Mouse (Mus musculus) megakaryocyte-erythroid progenitor cell, adult 5 weeks (primary cell): ENCODE data around the gene Tmem238. TPM values are rescaled to one million over a fixed set of nuclear protein-coding genes. Genes with fewer than 3 reads are reported as not detected.

Experiments used
- polyA plus RNA-seq: library from polyadenylated mRNA; stranded (reverse); fragments of >175 nt; gene quantifications from 2 replicates; pipeline ENCODE4 v1.2.3, GENCODE M21; 2012

The Tmem238 gene
- polyA plus RNA-seq: 57.5 and 58.8 TPM in 2 replicates

DNA sequence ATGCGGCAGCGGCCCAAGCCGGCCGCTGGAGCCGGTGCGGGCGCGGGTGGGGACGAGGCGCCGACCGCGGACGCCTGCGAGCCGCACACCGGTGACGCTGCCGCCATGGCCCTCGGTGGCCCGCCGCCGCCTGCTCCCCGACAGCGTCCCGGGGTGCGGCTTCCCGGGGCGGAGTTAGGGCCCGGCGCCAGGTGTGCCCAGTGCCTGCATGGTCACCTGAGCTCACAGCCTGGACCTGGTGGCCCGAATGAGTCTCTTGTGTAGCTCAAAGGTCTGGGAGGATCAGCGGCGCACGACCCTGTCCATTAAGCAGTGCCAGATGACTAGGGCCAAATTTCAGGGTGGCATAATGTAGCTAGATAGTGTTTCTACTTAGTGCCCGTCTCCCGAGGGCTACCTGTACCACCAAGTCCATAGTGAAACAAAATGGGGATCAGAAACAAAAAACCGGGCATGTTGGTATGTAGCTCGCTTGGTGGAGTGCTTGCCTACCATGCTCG is at the start of gene Tmem238:
Gene Tmem238 (minus strand): TSS at position 221 of the 500 bp plus-strand sequence.

DNA sequence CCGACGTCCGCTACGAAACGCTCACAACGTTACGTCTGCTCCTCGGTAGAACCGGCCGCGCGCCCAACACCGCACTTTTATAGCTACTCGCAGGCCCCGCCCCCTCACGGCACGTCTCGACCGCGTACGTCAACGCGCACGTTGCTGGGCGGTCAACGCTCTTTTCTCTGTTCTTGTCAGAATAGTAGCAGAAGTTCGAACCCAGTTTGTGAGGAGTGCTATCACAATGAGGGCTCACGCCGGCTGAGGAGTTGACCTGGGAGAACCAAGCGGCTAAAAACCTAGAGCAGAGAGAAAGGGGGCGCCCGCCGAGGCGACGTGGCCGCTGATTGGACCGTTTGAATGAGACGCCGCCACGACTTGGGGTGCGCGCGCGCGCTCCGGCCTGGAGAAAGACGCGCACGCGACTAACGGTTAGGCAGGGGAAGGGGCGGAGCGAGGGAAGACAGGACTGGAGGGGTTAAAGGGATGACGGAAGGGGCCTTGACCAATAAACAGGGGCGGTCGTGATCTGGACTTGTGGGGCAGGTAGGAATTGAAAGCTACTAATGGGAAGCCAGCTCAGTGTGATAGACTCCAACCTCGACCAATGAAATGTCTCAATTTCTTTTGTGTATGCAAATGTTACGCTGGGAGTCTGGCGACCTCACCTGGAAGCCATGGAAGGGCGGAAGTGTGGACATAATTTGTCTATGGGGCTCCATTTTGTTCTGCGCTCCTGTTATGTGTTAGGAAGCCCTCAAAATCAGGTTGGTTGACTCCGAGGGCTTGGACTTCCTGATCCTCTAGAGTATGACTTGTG is 23.0 kb upstream of the Tmem238 start, which contains the start of gene Ube2s:
Gene Ube2s (minus strand): TSS at position 288 of the 802 bp plus-strand sequence.

DNA sequence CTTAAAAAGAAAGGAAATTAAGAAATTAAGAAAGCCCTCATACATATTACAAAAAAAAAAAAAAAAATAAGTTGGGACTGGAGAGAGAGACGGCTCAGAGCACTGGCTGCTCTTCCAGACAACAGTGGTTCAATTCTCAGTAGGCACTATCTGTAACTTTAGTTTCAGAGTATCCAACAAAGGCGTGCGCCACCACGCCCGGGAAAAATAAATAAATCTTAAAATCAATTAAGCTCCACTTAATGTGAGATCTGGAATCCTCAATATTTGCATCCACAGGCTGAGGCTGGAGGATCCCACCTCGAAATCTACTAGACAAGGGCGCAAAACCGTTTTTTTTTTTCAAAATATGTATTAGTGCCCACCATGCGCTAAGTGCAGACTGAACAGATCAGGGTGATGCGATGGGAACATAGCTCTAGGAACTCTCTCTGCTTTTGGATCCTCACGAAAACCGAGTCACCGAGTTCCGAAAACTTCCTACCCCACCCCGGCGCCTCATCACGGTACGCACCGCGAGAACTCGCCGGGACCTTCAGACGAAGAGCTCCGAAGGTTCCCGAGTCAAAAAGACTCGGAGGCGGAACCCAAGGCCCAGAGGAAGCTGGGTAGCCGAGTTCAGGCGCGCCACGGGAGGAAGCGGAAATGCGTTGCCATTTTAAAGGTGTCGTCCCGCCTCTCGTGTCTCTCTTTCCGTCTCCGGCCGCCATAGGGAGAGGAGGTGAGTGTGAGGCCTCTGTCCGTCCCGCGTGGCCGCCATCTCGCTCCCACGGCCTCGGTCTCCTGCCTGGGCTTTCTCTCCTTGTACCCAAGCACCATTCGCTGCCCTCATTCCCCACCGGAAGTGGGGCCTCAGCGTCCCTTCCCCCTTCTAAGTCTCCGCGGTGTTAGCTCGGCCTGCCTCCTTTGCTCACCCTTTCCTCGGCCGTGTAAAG is 3.1 kb upstream of the Tmem238 start, which contains the start of gene Rpl28:
Gene Rpl28 (plus strand): TSS at position 597 of the 935 bp plus-strand sequence.

DNA sequence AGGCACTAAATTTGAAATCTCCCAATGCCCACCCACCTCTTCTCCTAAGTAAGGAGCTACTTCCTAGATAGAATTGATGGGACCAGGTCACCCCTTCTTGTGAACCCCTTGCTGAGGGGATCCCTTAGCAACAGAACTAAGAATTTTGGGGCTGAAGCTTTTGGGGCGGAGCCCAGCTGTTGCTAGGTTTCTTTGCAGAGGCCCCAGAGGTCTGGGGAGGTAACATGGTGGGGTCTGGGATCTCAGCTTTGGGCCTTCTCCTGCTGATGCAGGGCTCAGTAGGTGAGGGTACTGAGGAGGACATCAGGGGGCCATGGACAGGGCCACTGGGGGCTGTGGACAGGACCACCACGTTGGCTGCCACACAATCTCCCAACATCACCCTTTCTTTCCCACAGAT is 6.7 kb downstream of the Tmem238 start, which contains the start of the genes Il11 and Tmem190:
Gene Il11 (minus strand): TSS at position 101 of the 400 bp plus-strand sequence.
Gene Tmem190 (plus strand): TSS at position 179 of the 400 bp plus-strand sequence.

DNA sequence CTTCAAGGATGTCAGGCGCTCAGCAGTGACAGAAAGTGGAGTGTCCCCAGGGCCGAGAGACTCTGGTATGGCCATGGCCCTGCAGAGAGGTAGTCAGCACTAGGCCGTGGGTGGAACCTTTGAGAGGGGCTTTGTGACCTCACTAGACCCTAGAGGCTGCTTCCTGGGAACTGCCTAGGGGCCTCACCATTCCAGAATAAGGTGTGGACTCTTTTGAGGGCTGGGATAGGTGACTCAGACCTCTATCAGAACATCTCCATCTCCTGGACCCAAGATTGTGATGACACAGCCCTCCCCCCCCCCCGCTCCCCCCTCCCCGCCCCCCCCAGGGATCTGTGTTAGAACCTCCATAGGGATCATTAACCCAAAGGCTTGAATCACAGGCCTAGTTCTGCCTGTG is 18.3 kb downstream of the Tmem238 start, which contains the start of gene Fam71e2:
Gene Fam71e2 (minus strand): TSS at position 101 of the 400 bp plus-strand sequence.

DNA sequence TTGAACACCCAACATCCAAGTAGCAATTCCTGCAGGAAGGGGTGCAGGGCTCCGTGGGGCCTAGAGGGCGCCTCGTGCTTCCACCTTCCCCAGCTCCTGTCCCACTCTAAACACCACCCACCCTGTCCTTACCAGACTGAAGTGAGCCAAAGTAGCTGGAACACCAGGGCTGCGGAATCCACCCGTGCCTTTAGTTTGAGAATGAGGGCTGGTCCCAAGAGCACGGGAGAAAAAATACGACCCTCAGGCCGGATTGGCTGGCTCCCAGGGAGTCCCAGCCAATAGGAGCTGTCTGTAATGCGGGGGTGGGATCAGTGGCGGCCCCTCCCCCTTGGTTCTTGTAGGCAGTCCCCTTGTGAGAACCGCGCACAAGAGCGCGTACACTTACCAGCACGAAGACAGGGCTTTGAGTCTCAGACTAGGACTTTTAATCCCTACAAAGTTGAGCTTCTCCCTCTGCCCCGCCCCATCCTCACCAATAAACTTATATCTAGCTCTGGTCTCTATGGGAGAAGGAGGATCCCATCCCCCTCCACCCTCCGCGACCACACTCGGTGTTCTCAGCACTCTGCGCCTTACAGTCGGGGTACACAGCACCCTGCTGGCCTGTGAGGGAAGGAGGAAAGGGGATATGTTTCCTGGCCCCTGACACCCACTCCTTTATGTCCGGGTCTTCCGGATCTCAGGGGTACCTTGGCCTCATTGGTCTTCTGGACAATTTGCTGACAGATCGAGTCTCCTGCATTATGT is 36.5 kb downstream of the Tmem238 start, which contains the start of gene Cox6b2:
Gene Cox6b2 (minus strand): TSS at position 274 of the 750 bp plus-strand sequence.

DNA sequence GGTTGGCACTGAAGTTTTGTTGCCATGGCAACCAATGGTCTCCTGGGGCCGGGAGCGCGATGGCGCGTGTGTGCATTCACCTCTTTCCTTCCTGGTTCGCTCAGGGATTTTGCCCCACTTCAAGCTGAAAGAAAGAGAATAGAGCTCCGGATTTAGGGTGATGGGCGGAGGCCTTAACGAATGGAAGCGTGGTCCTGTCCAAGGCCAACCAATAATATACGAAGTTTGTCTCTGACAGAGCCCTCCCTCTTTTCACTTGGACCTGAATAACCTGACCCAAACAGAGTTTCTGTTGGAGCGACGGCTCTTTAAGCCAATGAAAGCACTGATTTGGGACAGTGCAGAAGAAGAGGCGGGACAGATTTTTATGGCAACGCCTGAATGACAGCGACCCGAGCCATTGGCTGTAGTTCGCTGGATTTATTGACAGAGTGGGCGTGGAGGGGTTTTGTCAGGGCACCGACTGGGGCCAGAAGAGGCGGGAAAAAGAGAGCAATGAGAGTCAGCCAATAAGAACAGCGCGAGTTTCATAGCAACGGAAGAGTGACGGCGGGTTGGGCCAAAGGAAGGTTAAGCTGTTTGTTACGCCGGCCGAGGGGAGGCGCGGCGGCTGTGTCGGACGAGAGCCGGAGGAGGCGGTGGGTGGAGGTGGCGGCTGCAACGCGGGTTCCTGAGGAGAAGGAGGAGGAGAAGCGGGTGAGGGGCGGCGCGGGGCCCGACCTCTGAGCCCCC is 49.7 kb downstream of the Tmem238 start, which contains the start of gene Kmt5c:
Gene Kmt5c (plus strand): TSS at position 572 of the 732 bp plus-strand sequence.

Other genes with a start within 250 kb of the Tmem238 start
- gene Syt5, start 242.1 kb downstream of the Tmem238 start, polyA plus RNA-seq: 0.51 and 0.83 TPM in 2 replicates
- 0.21 TPM in 1 of 2 replicates, not detected in the other for gene Ptprh, start 185.6 kb downstream of the Tmem238 start, polyA plus RNA-seq
- 8.7 and 11.0 TPM in 2 replicates for gene Tmem86b, start 158.2 kb downstream of the Tmem238 start, polyA plus RNA-seq
- gene Ppp6r1, start 130.6 kb downstream of the Tmem238 start, polyA plus RNA-seq: 283 and 305 TPM in 2 replicates
- gene Hspbp1, start 104.6 kb downstream of the Tmem238 start, polyA plus RNA-seq: 124 and 128 TPM in 2 replicates
- 0.13 and 0.35 TPM in 2 replicates for gene Brsk1, start 99.1 kb downstream of the Tmem238 start, polyA plus RNA-seq
- gene Tmem150b, start 64.4 kb downstream of the Tmem238 start, polyA plus RNA-seq: 2.6 and 3.2 TPM in 2 replicates
- gene Kmt5c, start 49.5 kb downstream of the Tmem238 start, polyA plus RNA-seq: 312 and 341 TPM in 2 replicates
- gene Cox6b2, start 36.6 kb downstream of the Tmem238 start, polyA plus RNA-seq: 64.2 and 92.5 TPM in 2 replicates
- gene Fam71e2, start 18.4 kb downstream of the Tmem238 start, polyA plus RNA-seq: not detected in 2 replicates
- gene Il11, start 6.8 kb downstream of the Tmem238 start, polyA plus RNA-seq: 0.10 and 1.1 TPM in 2 replicates
- not detected in 2 replicates for gene Tmem190, start 6.7 kb downstream of the Tmem238 start, polyA plus RNA-seq
- gene Rpl28, start 3.2 kb upstream of the Tmem238 start, polyA plus RNA-seq: 10,504 and 11,093 TPM in 2 replicates
- gene Ube2s, start 22.9 kb upstream of the Tmem238 start, polyA plus RNA-seq: 251 TPM in 2 replicates
- gene Shisa7, start 55.0 kb upstream of the Tmem238 start, polyA plus RNA-seq: 0.24 and 0.79 TPM in 2 replicates
- 7.7 and 11.8 TPM in 2 replicates for gene Isoc2b, start 80.6 kb upstream of the Tmem238 start, polyA plus RNA-seq
- gene Isoc2a, start 87.5 kb upstream of the Tmem238 start, polyA plus RNA-seq: 27.0 and 29.3 TPM in 2 replicates
- gene Gm36210, start 116.9 kb upstream of the Tmem238 start, polyA plus RNA-seq: 0.09 and 0.28 TPM in 2 replicates
- 76.1 and 85.0 TPM in 2 replicates for gene Zfp628, start 125.6 kb upstream of the Tmem238 start, polyA plus RNA-seq
- 1.3 and 1.9 TPM in 2 replicates for gene Nat14, start 132.4 kb upstream of the Tmem238 start, polyA plus RNA-seq
- 0.08 and 0.10 TPM in 2 replicates for gene Ssc5d, start 136.1 kb upstream of the Tmem238 start, polyA plus RNA-seq
- 0.04 and 0.17 TPM in 2 replicates for gene Sbk2, start 174.8 kb upstream of the Tmem238 start, polyA plus RNA-seq
- gene Sbk3, start 181.5 kb upstream of the Tmem238 start, polyA plus RNA-seq: not detected in 2 replicates
- gene Zfp579, start 206.5 kb upstream of the Tmem238 start, polyA plus RNA-seq: 53.1 and 73.1 TPM in 2 replicates
- gene Zfp524, start 224.8 kb upstream of the Tmem238 start, polyA plus RNA-seq: 49.6 and 56.4 TPM in 2 replicates
- gene Fiz1, start 225.0 kb upstream of the Tmem238 start, polyA plus RNA-seq: 55.3 and 63.3 TPM in 2 replicates
- gene Gm44973, start 225.8 kb upstream of the Tmem238 start, polyA plus RNA-seq: not detected in 2 replicates
- gene Zfp865, start 230.7 kb upstream of the Tmem238 start, polyA plus RNA-seq: 75.2 and 76.9 TPM in 2 replicates
- 0.83 and 1.2 TPM in 2 replicates for gene Ccdc106, start 230.9 kb upstream of the Tmem238 start, polyA plus RNA-seq
- gene 4632433K11Rik, start 244.5 kb upstream of the Tmem238 start, polyA plus RNA-seq: not detected in 2 replicates
- gene Zfp784, start 248.8 kb upstream of the Tmem238 start, polyA plus RNA-seq: 1.3 and 2.7 TPM in 2 replicates